Mouse (Mus musculus) myocyte (in vitro differentiated cells): ENCODE results near the gene Gm49661.

Source experiments
- POLR2AphosphoS2 ChIP-seq: IDR thresholded peaks from one replicate; pipeline ENCODE4 v1.6.1; 2011; ENCODE audit warnings: low read depth, control low read depth; ENCODE audit not compliant: insufficient read length
- TCF12 ChIP-seq: IDR thresholded peaks from one replicate; pipeline ENCODE4 v1.6.1; 2011; ENCODE audit warnings: mild to moderate bottlenecking, control low read depth; ENCODE audit not compliant: poor library complexity, insufficient read depth, severe bottlenecking

DNA sequence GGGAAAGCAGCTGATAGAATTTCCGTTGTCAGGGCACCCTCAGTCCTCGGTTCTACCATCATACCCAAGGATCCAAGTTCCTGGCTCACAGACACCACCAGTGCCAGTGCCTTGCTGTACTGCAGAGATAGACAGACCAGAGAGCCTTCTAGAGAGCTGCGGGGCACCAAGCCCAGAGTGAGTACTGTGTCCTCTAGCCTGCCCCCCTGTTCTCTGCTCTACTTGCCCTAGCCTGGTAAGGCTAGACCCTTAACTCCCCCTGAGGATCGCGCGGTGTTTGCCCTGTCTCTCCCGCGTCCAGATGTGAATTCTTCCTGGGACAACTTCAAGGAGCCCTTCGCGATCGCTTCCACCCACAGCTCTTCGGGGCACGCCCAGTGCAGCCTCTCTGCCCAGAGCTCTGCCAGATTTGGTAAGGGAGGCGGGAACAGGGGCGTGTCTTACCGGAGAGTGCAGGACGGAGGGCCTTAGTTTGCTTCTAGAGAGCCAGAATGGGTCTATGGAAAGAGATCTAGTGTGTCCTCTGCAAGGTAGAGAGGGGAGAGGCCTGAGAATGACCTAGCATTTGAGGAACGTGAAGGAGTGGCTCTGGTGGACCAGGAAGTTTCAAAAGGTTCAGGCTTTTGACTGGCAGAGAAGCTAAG is 16.5 kb downstream of the Gm49661 start:
- no peak for TF ChIP-seq POLR2AphosphoS2
- TF ChIP-seq TCF12, result no peak
